Mouse (Mus musculus) CH12.LX (cell line): ENCODE measurements at regions not wholly inside any gene's neighbourhood (a gene's known extent, or its start where the extent isn't known, plus 50 kb on each side); places are given as distances from the start of the nearest gene placed in this dataset.

ENCODE experiments used
- CTCF ChIP-seq, 2 experiments: IDR thresholded peaks in 1 of 2; conservative IDR thresholded peaks in 1 of 2; 2 replicates each; pipeline ENCODE4 v1.5.1; 2011 to 2012; ENCODE audit warnings: low read depth in 2 of 2, low read length in 2 of 2, improper control_type of control experiment in 1 of 2, inconsistent platforms in 1 of 2, mild to moderate bottlenecking in 1 of 2, moderate library complexity in 1 of 2
- GABPA ChIP-seq: IDR thresholded peaks from 2 replicates; pipeline ENCODE4 v1.6.1; 2012; ENCODE audit warnings: low read depth, low read length, improper control_type of control experiment, inconsistent platforms; ENCODE audit not compliant: insufficient replicate concordance
- MEF2A ChIP-seq: IDR thresholded peaks from 2 replicates; pipeline ENCODE4 v1.6.1; 2014; ENCODE audit warnings: low read depth, mild to moderate bottlenecking, inconsistent platforms, low read length, improper control_type of control experiment, borderline replicate concordance
- POLR2A ChIP-seq: IDR thresholded peaks from 2 replicates; pipeline ENCODE4 v1.6.1; 2011; ENCODE audit warnings: low read depth, mild to moderate bottlenecking, improper control_type of control experiment, low read length
- TCF12 ChIP-seq: IDR thresholded peaks from 2 replicates; pipeline ENCODE4 v1.6.1; 2014; ENCODE audit warnings: low read depth, mild to moderate bottlenecking, inconsistent platforms, low read length, improper control_type of control experiment
- UBTF ChIP-seq: IDR thresholded peaks from 2 replicates; pipeline ENCODE4 v1.6.1; 2012; ENCODE audit warnings: low read depth, mild to moderate bottlenecking, inconsistent platforms, low read length, improper control_type of control experiment, moderate library complexity

- TF ChIP-seq CTCF (conservative IDR thresholded peaks at IDR 0.05 in 1 of 2, IDR thresholded peaks at IDR 0.05 in 1 of 2; ENCODE audit: low read depth in 2 of 2, low read length in 2 of 2) (no peak), GABPA (no peak), POLR2A (no peak), UBTF (no peak), TCF12 (no peak), MEF2A (no peak)
Measured at GRCm38 (mm10) chr10:17214065-17214440, 509.0 kb upstream of the Cited2 start.
